Mouse (Mus musculus) hindbrain, embryonic 15.5 days (tissue): ENCODE measurements around the gene Il20rb. TPM values are rescaled to one million over a fixed set of nuclear protein-coding genes. Genes with fewer than 3 reads are reported as not detected.

ENCODE experiments used
- ATAC-seq: fragments of 200-750 bp; cut with Nextera tagmentation; 2 replicates; pipeline ENCODE4 v1.8.0; 2017; ENCODE audit warnings: low read depth, moderate number of reproducible peaks, moderate TSS enrichment; ENCODE audit not compliant: low FRiP score
- H3K27ac ChIP-seq: fragments of 300-500 bp; sonication (generic); replicated peaks from 2 replicates; pipeline ENCODE4 v1.5.1; 2015; ENCODE audit warnings: mild to moderate bottlenecking, inconsistent platforms
- H3K27me3 ChIP-seq: fragments of 300-500 bp; sonication (generic); 2 replicates; pipeline ENCODE4 v1.6.1; 2015; ENCODE audit warnings: control low read depth, inconsistent platforms
- H3K36me3 ChIP-seq: fragments of 300-500 bp; sonication (generic); 2 replicates; pipeline ENCODE4 v1.6.1; 2015; ENCODE audit warnings: control low read depth, inconsistent platforms
- H3K4me1 ChIP-seq: fragments of 300-500 bp; sonication (generic); replicated peaks from 2 replicates; pipeline ENCODE4 v1.6.1; 2015; ENCODE audit warnings: control low read depth, inconsistent platforms
- H3K4me2 ChIP-seq: fragments of 300-500 bp; sonication (generic); 2 replicates; pipeline ENCODE4 v1.6.1; 2015; ENCODE audit warnings: moderate library complexity, mild to moderate bottlenecking, inconsistent platforms
- H3K4me3 ChIP-seq: fragments of 300-500 bp; sonication (generic); 2 replicates; pipeline ENCODE4 v1.5.1; 2015; ENCODE audit warnings: mild to moderate bottlenecking, inconsistent platforms
- H3K9ac ChIP-seq: fragments of 300-500 bp; sonication (generic); 2 replicates; pipeline ENCODE4 v1.6.1; 2015; ENCODE audit warnings: inconsistent platforms
- H3K9me3 ChIP-seq: fragments of 300-500 bp; sonication (generic); 2 replicates; pipeline ENCODE4 v1.6.1; 2016; ENCODE audit warnings: control low read depth, inconsistent platforms
- WGBS: fragments of 180-500 bp; shearing (Covaris S2); methylation state at CpG from one replicate; pipeline ENCODE4 v1.1.7; 2015; 5-methylcytosine and 5-hydroxymethylcytosine counted together
- polyA plus RNA-seq: library from polyadenylated mRNA; unstranded; fragments of >200 nt; fragmentation: Nextera tagmentation; extraction: Ambion mirVana; gene quantifications from 2 replicates; pipeline ENCODE4 v1.2.1, GENCODE M21; 2015

The Il20rb gene
- polyA plus RNA-seq: 0.75 and 0.84 TPM in 2 replicates

GRCm38 (mm10) chr9:100486431-100486830, at the start of gene Il20rb:
Gene Il20rb (minus strand): TSS chr9:100486788.
- H3K4me3 ChIP-seq: no peak within 1 kb of the TSS
- ATAC-seq: no peak
- H3K9me3 ChIP-seq: no peaks in the 10 kb centered on the region
- no peaks in the 10 kb centered on the region for H3K36me3 ChIP-seq
- H3K9ac ChIP-seq: no peak within 1 kb of the TSS
- H3K4me1 ChIP-seq: no peaks in the 10 kb centered on the region; the same call in 1 of the 2 replicates
- H3K27me3 ChIP-seq: no peaks in the 10 kb centered on the region
- no peak within 1 kb of the TSS for H3K27ac ChIP-seq
- H3K4me2 ChIP-seq: no peak within 1 kb of the TSS
- 78% methylated on average over 5 of the region's 5 CpGs for WGBS

GRCm38 (mm10) chr9:100535618-100536262, 49.2 kb upstream of the Il20rb start:
- Histone ChIP-seq H3K27ac (no peak overlapping the region), H3K4me1 (0 out of 2 replicates have a peak, but pooled peaks cover 7% of the 10 kb centered on the region), H3K27me3 (no peaks in the 10 kb centered on the region), H3K4me3 (no peak overlapping the region), H3K9ac (no peak overlapping the region), H3K9me3 (no peaks in the 10 kb centered on the region), H3K4me2 (no peak overlapping the region), H3K36me3 (no peaks in the 10 kb centered on the region)
- no peak for ATAC-seq
- WGBS: 86% methylated on average over 2 of the region's 2 CpGs

DNA sequence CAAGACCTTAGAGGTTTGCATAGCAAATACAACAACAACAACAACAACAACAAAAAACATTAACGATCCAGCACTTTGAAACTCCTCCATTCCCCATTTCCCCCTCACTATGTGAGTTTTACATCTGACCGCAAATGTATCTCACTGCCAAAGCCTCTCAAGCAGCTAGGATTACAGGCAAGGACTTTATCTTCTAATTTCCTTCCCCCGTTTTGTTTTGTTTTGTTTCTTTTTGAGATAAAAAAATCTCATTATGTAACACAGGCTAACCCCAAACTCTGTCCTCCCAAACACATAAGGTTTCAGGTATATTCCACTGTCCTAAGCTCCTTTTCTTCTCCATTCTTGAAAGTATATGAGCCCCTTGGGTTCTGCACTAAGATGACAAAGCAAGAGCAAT, 48.1 kb upstream of the Il20rb start:
- Histone ChIP-seq H3K9me3 (no peaks in the 10 kb centered on the region), H3K4me2 (no peak overlapping the region), H3K4me1 (0 out of 2 replicates have a peak, but pooled peaks cover 7% of the 10 kb centered on the region), H3K4me3 (no peak overlapping the region), H3K9ac (no peak overlapping the region), H3K27ac (no peak overlapping the region), H3K36me3 (no peaks in the 10 kb centered on the region), H3K27me3 (no peaks in the 10 kb centered on the region)
- no peak for ATAC-seq
- WGBS: 95% methylated on average over 3 of the region's 3 CpGs

DNA sequence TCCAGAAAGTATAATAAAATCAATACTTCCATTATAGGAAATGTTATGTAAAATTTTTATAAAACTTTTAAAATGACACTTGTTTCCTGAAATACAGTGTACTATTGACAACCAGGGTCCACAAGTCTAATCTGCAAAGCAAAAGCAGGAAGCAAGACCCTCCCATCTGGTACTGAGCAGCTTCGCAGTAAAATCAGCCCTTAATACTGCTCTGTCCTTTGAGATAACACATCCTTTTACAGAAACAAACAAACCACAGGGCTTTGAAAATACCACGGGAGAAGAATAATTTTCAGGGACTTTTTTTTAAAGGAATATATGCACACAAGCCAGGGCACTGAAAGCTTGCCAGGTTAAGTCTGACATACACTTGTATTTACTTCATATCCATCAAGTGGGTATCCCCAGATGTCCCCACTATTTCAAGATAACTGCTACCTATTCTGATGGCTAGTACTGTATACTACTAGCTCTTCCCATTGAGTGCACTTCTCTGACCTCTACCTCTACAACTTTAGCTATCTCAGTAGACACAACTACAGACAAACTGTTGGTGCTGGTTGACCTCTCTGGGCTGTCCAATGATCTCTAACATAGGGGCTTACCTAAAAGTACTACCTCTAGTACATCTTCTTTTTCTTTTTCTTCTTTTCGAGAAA, 46.4 kb upstream of the Il20rb start:
- ATAC-seq: no peak
- 77% methylated on average over 3 of the region's 3 CpGs for WGBS
- Histone ChIP-seq H3K9me3 (no peaks in the 10 kb centered on the region), H3K4me1 (0 out of 2 replicates have a peak, but pooled peaks cover 7% of the 10 kb centered on the region), H3K4me3 (no peak overlapping the region), H3K4me2 (no peak overlapping the region), H3K27me3 (no peaks in the 10 kb centered on the region), H3K27ac (no peak overlapping the region), H3K9ac (no peak overlapping the region), H3K36me3 (0 out of 2 replicates have a peak, but pooled peaks cover 2% of the 10 kb centered on the region)

GRCm38 (mm10) chr9:100531296-100531695, 44.7 kb upstream of the Il20rb start:
- H3K4me3 ChIP-seq: no peak overlapping the region
- 0 out of 2 replicates have a peak, but pooled peaks cover 2% of the 10 kb centered on the region for H3K36me3 ChIP-seq
- H3K9me3 ChIP-seq: no peaks in the 10 kb centered on the region
- H3K27me3 ChIP-seq: no peaks in the 10 kb centered on the region
- H3K4me1 ChIP-seq: 0 out of 2 replicates have a peak, but pooled peaks cover 7% of the 10 kb centered on the region
- 69% methylated on average over 1 of the region's 1 CpGs for WGBS
- ATAC-seq: no peak
- no peak overlapping the region for H3K9ac ChIP-seq
- no peak overlapping the region for H3K27ac ChIP-seq
- no peak overlapping the region for H3K4me2 ChIP-seq

GRCm38 (mm10) chr9:100525225-100525624, 38.6 kb upstream of the Il20rb start:
- Histone ChIP-seq H3K4me1 (no peaks in the 10 kb centered on the region), H3K9me3 (no peaks in the 10 kb centered on the region), H3K36me3 (0 out of 2 replicates have a peak, but pooled peaks cover 2% of the 10 kb centered on the region), H3K9ac (no peak overlapping the region), H3K4me3 (no peak overlapping the region), H3K27ac (no peak overlapping the region), H3K4me2 (no peak overlapping the region), H3K27me3 (no peaks in the 10 kb centered on the region)
- ATAC-seq: no peak
- WGBS: 96% methylated on average over 2 of the region's 2 CpGs

- Histone ChIP-seq H3K27ac (no peak overlapping the region), H3K4me1 (no peaks in the 10 kb centered on the region), H3K9me3 (no peaks in the 10 kb centered on the region), H3K4me2 (no peak overlapping the region), H3K27me3 (no peaks in the 10 kb centered on the region), H3K9ac (no peak overlapping the region), H3K4me3 (no peak overlapping the region), H3K36me3 (no peaks in the 10 kb centered on the region)
- WGBS: 86% methylated on average over 2 of the region's 2 CpGs
- ATAC-seq: no peak
These were observed 35.4 kb upstream of the Il20rb start for GRCm38 (mm10) chr9:100522029-100522428.

DNA sequence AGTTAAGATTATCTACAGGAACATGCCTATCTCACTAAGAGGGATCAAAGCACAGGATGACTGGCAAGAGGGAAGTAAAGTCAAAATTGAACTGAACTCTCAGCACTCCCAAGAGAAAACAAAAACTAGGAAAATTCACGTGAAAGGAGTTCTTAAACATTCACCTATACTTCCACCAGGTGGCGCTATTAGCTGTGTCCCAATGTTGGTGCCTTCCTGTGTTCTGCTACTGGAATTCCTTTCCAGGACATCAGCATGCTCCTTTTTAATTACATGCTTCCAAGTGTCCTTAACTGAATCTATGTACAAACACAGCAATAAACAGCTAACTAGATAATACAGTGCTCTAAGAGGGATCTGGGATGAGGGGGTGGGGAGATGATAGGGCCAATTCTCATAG, 34.0 kb upstream of the Il20rb start:
- no peaks in the 10 kb centered on the region for H3K4me1 ChIP-seq
- H3K27me3 ChIP-seq: no peaks in the 10 kb centered on the region
- H3K9me3 ChIP-seq: no peaks in the 10 kb centered on the region
- ATAC-seq: no peak
- H3K4me2 ChIP-seq: no peak overlapping the region
- no peak overlapping the region for H3K4me3 ChIP-seq
- H3K27ac ChIP-seq: no peak overlapping the region
- under 1% methylated on average over 2 of the region's 2 CpGs for WGBS
- H3K36me3 ChIP-seq: no peaks in the 10 kb centered on the region
- H3K9ac ChIP-seq: no peak overlapping the region

GRCm38 (mm10) chr9:100520012-100520411, 33.4 kb upstream of the Il20rb start:
- WGBS: 95% methylated on average over 3 of the region's 3 CpGs
- no peaks in the 10 kb centered on the region for H3K9me3 ChIP-seq

GRCm38 (mm10) chr9:100507581-100507980, 21.0 kb upstream of the Il20rb start:
- Histone ChIP-seq H3K4me2 (no peak overlapping the region), H3K9ac (no peak overlapping the region), H3K27me3 (no peaks in the 10 kb centered on the region), H3K36me3 (no peaks in the 10 kb centered on the region), H3K4me1 (no peaks in the 10 kb centered on the region), H3K9me3 (no peaks in the 10 kb centered on the region), H3K27ac (no peak overlapping the region), H3K4me3 (no peak overlapping the region)
- ATAC-seq: no peak
- WGBS: 87% methylated on average over 2 of the region's 2 CpGs

More at GRCm38 (mm10) chr9:100520012-100520411, 33.4 kb upstream of the Il20rb start:
- H3K9ac ChIP-seq: no peak overlapping the region
- ATAC-seq: no peak
- no peaks in the 10 kb centered on the region for H3K4me1 ChIP-seq
- no peaks in the 10 kb centered on the region for H3K27me3 ChIP-seq
- no peak overlapping the region for H3K4me2 ChIP-seq
- no peak overlapping the region for H3K4me3 ChIP-seq
- H3K36me3 ChIP-seq: no peaks in the 10 kb centered on the region
- H3K27ac ChIP-seq: no peak overlapping the region

DNA sequence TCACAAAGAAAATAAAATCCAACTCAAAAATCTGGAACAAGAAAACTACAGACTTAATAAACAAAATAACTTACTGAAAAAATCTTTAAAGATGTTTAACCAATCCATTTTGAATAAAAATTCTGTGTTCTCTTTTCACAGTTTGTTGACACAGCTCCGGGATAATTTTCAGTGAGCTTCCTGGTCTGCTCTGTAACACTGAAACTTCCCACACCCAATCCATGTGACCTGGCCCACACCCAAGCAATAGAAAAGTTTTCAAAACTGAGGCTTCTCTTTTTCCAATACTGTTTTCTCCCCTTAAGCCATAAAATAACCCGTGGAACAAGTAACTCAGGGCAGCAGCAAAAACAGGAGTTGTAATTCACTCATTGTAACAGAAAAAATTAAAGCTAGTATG, 20.1 kb upstream of the Il20rb start:
- H3K4me2 ChIP-seq: no peak overlapping the region
- no peaks in the 10 kb centered on the region for H3K9me3 ChIP-seq
- ATAC-seq: no peak
- H3K27ac ChIP-seq: no peak overlapping the region
- H3K9ac ChIP-seq: no peak overlapping the region
- no peak overlapping the region for H3K4me3 ChIP-seq
- H3K4me1 ChIP-seq: no peaks in the 10 kb centered on the region
- no peaks in the 10 kb centered on the region for H3K27me3 ChIP-seq
- WGBS: 69% methylated on average over 2 of the region's 2 CpGs
- H3K36me3 ChIP-seq: no peaks in the 10 kb centered on the region

GRCm38 (mm10) chr9:100505498-100505897, 18.9 kb upstream of the Il20rb start:
- H3K4me1 ChIP-seq: no peaks in the 10 kb centered on the region
- no peaks in the 10 kb centered on the region for H3K9me3 ChIP-seq
- no peaks in the 10 kb centered on the region for H3K27me3 ChIP-seq
- no peak overlapping the region for H3K4me2 ChIP-seq
- no peak overlapping the region for H3K9ac ChIP-seq
- H3K4me3 ChIP-seq: no peak overlapping the region
- no peaks in the 10 kb centered on the region for H3K36me3 ChIP-seq
- no peak overlapping the region for H3K27ac ChIP-seq
- 95% methylated on average over 4 of the region's 4 CpGs for WGBS
- ATAC-seq: no peak
